Mouse (Mus musculus) hindbrain, embryonic 12.5 days (tissue): Measurements from ENCODE around the gene St6galnac6. TPM values are rescaled to one million over a fixed set of nuclear protein-coding genes. Genes with fewer than 3 reads are reported as not detected.
A peak's percentile ranks its signal among the peaks of the same experiment; 100 is the strongest.

Experiments
- ATAC-seq: fragments of 200-750 bp; cut with Nextera tagmentation; 2 replicates; pipeline ENCODE4 v1.8.0; 2017; ENCODE audit warnings: moderate TSS enrichment; ENCODE audit not compliant: low FRiP score
- H3K27ac ChIP-seq: fragments of 300-500 bp; sonication (generic); 2 replicates; pipeline ENCODE4 v1.5.1; 2016; ENCODE audit warnings: mild to moderate bottlenecking
- H3K27me3 ChIP-seq: fragments of 300-500 bp; sonication (generic); 2 replicates; pipeline ENCODE4 v1.6.1; 2016; ENCODE audit warnings: mild to moderate bottlenecking
- H3K36me3 ChIP-seq: fragments of 300-500 bp; sonication (generic); 2 replicates; pipeline ENCODE4 v1.6.1; 2016; ENCODE audit warnings: mild to moderate bottlenecking
- H3K4me1 ChIP-seq: fragments of 300-500 bp; sonication (generic); 2 replicates; pipeline ENCODE4 v1.6.1; 2016
- H3K4me2 ChIP-seq: fragments of 300-500 bp; sonication (generic); replicated peaks from 2 replicates; pipeline ENCODE4 v1.6.1; 2016; ENCODE audit warnings: mild to moderate bottlenecking
- H3K4me3 ChIP-seq: fragments of 300-500 bp; sonication (generic); 2 replicates; pipeline ENCODE4 v1.5.1; 2016; ENCODE audit warnings: mild to moderate bottlenecking
- H3K9ac ChIP-seq: fragments of 300-500 bp; sonication (generic); 2 replicates; pipeline ENCODE4 v1.6.1; 2016; ENCODE audit warnings: mild to moderate bottlenecking, moderate library complexity
- H3K9me3 ChIP-seq: fragments of 300-500 bp; sonication (generic); replicated peaks from 2 replicates; pipeline ENCODE4 v1.6.1; 2016; ENCODE audit warnings: mild to moderate bottlenecking
- WGBS: fragments of 180-500 bp; shearing (Covaris S2); methylation state at CpG from one replicate; pipeline ENCODE4 v1.1.7; 2016; 5-methylcytosine and 5-hydroxymethylcytosine counted together
- polyA plus RNA-seq: library from polyadenylated mRNA; unstranded; fragments of >200 nt; fragmentation: Nextera tagmentation; extraction: Ambion mirVana; gene quantifications from 2 replicates; pipeline ENCODE4 v1.2.1, GENCODE M21; 2016

The St6galnac6 gene
- polyA plus RNA-seq, 1 experiment from 2014 or later, result 13.5 TPM

DNA sequence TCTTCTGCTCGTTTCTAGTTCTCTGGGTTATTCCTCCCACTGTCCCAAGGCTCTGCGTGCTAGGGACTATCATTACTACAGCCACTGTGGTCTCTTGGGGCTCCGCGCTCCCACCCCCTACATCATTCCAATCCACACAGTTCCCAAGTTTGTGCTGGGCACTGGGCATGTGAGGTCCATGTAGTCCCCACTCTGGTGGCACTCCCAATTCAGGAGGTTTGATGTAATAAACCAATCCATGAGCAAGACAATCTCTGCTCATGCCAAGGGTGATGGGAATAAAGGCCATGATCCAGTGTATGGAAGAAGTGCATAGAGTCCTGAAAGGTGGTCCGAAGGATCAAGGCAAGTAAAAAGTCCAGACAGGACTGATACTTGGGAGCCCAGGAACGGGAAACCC is 25.0 kb upstream of the St6galnac6 start, which contains the start of gene Pip5kl1:
Pip5kl1 (plus strand) TSS at position 301 of the 400 bp plus-strand sequence.
- peaks cover 10% of the 10 kb centered on the region for H3K36me3 ChIP-seq

DNA sequence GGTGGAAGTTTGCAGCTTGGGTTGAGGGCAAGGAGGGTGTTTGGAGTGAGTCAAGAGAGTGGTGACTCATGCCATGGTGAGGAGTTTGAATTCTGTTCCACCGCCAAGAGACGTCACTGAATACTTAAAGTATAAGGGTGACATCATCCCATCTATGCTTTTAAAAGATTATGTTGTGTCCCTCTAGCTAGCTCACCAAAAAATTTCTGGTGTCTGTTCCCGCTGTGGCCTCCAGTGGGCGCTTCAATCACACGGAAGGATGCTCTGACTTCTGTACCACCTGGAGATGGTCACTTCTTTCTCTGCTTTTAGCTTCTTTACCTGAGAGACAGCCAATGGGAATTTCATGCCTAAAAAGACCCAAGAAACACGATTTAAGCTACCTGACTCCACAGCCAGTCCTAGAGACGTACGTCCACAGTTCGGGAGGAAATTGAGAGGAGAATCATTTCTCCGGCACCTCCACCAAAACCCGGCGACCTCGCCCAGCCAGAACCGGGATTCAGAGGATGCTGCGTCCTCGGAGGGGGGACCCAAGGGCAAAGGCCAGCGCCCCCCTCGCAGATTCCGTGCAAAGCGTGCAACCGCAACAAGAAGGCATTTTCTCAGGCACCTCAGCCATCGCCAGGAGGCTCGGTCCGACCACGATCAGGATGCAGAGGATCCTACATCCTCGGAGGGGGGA is 24.5 kb upstream of the St6galnac6 start:
- Histone ChIP-seq H3K27me3 (peaks cover 32% of the 10 kb centered on the region), H3K4me2 (peak overlapping the region; percentile 100), H3K27ac (no peak overlapping the region), H3K36me3 (peaks cover 10% of the 10 kb centered on the region), H3K4me1 (peaks cover 25% of the 10 kb centered on the region), H3K4me3 (peak overlapping the region; percentile 51), H3K9ac (peak overlapping the region; percentile 64), H3K9me3 (no peaks in the 10 kb centered on the region)
- 1% methylated on average over 26 of the region's 26 CpGs for WGBS
- no peak for ATAC-seq

More for the DNA sequence above, 25.0 kb upstream of the St6galnac6 start, which contains the start of gene Pip5kl1:
- no peak for ATAC-seq
- Histone ChIP-seq H3K27ac (no peak within 1 kb of the TSS), H3K4me1 (peaks cover 25% of the 10 kb centered on the region), H3K4me2 (peak within 1 kb of the TSS; percentile 100), H3K4me3 (peak within 1 kb of the TSS; percentile 51), H3K9me3 (no peaks in the 10 kb centered on the region), H3K9ac (peak within 1 kb of the TSS; percentile 64), H3K27me3 (peaks cover 27% of the 10 kb centered on the region)
- 85% methylated on average over 6 of the region's 6 CpGs for WGBS

DNA sequence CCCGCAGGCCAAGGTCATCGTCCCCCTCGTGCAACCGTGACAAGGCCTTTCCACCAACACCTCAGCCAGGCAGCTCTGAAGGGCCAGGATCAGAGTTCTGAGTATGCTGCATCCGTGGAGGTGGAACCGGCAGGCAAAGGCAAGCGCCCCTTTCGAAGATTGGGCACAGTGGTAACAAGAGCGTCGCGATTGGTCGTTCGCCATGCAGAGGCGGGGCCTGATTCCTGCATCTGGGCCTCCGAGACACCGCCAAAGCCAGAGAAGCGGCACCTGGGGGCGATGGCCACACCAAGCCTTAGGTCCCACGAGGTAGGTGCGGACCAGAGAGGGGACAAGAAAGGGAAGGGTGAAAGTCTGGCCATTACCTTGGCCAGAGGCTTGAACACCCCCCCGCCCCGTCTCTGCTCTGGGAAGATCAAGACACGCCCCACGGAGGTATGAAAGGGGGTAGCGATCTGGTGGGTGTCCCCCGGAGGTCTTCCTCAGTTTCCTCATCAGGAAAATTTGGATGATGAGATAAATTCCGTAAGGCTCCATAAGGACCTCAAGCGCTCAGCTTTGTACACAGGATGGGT is 23.8 kb upstream of the St6galnac6 start, which contains the start of gene 9430097D07Rik:
9430097D07Rik (minus strand) TSS at position 99 of the 575 bp plus-strand sequence.
- H3K27me3 ChIP-seq, result peaks cover 37% of the 10 kb centered on the region
- peaks cover 25% of the 10 kb centered on the region for H3K4me1 ChIP-seq
- H3K9ac ChIP-seq, result peak within 1 kb of the TSS; percentile 64
- 5% methylated on average over 28 of the region's 28 CpGs for WGBS
- peak within 1 kb of the TSS; percentile 100 for H3K4me2 ChIP-seq
- H3K36me3 ChIP-seq, result peaks cover 10% of the 10 kb centered on the region
- no peaks in the 10 kb centered on the region for H3K9me3 ChIP-seq
- no peak within 1 kb of the TSS for H3K27ac ChIP-seq
- peak within 1 kb of the TSS; percentile 51 for H3K4me3 ChIP-seq
- peak; percentile 66 for ATAC-seq

DNA sequence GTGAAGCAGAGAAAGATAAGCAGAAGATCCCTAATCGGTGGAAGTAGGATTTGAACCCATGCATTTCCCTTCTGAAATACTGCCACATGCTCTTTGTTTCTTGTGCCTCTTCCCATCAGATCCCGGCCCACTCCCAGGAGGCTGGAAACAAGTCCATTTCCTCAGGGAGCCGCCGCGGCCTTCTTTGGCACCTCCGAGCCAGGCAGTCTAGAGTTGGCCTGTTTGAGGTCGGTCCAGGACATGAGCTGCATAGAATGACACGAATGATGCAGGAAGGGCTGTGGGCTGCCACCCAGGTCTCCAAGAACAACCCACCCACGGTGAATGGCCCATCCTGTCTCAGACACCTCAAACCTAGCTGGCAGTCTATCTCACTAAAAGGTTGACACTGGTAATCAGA is 23.0 kb upstream of the St6galnac6 start:
- no peak overlapping the region for H3K27ac ChIP-seq
- peaks cover 10% of the 10 kb centered on the region for H3K36me3 ChIP-seq
- H3K9me3 ChIP-seq, result no peaks in the 10 kb centered on the region
- 88% methylated on average over 9 of the region's 9 CpGs for WGBS
- peaks cover 21% of the 10 kb centered on the region for H3K4me1 ChIP-seq
- ATAC-seq, result no peak
- peaks cover 42% of the 10 kb centered on the region for H3K27me3 ChIP-seq
- H3K4me3 ChIP-seq, result no peak overlapping the region
- H3K9ac ChIP-seq, result no peak overlapping the region
- H3K4me2 ChIP-seq, result no peak overlapping the region; the same call in 1 of the 2 replicates

DNA sequence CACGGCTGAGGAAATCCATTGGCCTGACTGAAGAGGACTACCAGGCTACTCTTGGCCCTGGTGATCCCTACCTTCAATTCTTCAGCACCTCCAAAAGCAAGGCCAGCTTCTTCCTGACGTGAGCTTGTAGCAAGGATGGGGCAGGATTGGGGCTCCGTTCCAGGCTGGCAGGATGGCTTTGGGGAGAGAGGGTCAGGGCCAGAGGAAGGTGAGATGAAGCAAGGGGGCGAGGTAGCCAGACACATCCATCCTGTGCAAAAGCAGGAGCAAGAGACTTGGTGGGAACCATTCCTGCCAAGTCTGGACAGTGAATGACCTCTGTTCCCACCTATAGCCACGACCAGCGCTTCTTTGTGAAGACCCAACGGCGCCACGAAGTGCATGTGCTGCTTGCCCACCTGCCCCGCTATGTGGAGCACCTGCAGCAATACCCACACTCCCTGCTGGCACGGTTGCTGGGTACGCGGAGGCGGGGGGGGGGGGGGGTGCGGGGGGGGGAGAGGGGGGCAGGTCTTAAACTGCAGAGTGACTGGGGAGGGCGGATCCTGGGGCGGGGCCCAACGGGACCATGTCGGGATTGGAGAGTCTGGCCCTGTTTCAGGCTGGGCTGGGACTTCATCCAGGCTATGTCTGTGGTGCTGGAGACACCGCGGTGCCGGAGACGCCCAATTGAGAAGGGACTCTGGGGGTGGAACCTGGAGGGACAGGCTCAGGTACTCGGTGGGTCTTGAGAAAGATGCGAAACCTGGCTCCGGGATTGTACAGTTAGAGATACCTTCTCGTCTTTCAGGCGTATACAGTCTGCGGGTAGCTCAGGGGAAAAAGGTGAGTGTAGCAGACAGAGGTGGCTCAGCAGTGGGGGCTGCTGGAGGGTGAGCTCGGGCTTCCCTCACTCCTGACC is 21.1 kb upstream of the St6galnac6 start:
- H3K27me3 ChIP-seq, result peaks cover 52% of the 10 kb centered on the region
- WGBS, result 43% methylated on average over 25 of the region's 30 CpGs
- no peak for ATAC-seq

DNA sequence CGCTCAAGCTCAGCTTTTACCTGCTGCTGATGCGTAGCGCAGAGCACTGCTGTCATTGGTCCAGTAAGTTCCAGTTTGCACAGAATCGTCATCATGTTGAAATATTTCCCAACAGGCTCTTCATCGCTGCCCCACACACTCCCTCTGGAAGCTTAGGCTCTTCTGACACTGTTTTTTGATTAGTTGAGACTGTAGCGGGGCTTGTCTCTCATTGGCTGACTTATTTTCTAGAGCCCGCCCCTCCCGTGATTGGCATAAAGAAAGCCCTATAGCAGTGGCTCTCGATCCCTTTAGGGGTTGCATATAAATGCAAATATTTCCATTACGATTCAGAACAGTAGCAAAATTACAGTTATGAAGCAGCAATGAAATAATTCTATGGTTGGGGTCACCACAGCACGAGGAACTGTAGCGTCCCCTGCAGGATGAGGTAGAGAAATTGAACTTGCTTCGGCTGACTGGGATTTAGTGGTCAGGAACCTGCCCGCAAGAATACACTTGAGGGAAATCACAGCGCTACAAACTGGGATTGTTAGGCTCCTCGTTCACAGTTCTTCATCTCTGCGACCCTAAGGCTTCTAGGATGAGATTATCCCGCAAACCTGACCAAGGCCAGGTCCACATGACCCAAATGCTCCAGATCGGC is 17.9 kb upstream of the St6galnac6 start:
- Histone ChIP-seq H3K27me3 (peaks cover 45% of the 10 kb centered on the region), H3K4me1 (peaks cover 6% of the 10 kb centered on the region), H3K27ac (0 out of 2 replicates have a peak overlapping the region, but pooled peaks have one; percentile 23), H3K9me3 (no peaks in the 10 kb centered on the region), H3K4me3 (peak overlapping the region; percentile 20; the same call in 1 of the 2 replicates), H3K36me3 (no peaks in the 10 kb centered on the region), H3K9ac (no peak overlapping the region), H3K4me2 (peak overlapping the region; percentile 37)
- 32% methylated on average over 19 of the region's 19 CpGs for WGBS
- ATAC-seq, result peak; percentile 55; the same call in 1 of the 2 replicates

More for the DNA sequence above, 21.1 kb upstream of the St6galnac6 start:
- Histone ChIP-seq H3K36me3 (peaks cover 2% of the 10 kb centered on the region; the same call in 1 of the 2 replicates), H3K27ac (no peak overlapping the region), H3K4me3 (no peak overlapping the region), H3K4me1 (peaks cover 17% of the 10 kb centered on the region), H3K4me2 (no peak overlapping the region), H3K9ac (no peak overlapping the region), H3K9me3 (no peaks in the 10 kb centered on the region)

DNA sequence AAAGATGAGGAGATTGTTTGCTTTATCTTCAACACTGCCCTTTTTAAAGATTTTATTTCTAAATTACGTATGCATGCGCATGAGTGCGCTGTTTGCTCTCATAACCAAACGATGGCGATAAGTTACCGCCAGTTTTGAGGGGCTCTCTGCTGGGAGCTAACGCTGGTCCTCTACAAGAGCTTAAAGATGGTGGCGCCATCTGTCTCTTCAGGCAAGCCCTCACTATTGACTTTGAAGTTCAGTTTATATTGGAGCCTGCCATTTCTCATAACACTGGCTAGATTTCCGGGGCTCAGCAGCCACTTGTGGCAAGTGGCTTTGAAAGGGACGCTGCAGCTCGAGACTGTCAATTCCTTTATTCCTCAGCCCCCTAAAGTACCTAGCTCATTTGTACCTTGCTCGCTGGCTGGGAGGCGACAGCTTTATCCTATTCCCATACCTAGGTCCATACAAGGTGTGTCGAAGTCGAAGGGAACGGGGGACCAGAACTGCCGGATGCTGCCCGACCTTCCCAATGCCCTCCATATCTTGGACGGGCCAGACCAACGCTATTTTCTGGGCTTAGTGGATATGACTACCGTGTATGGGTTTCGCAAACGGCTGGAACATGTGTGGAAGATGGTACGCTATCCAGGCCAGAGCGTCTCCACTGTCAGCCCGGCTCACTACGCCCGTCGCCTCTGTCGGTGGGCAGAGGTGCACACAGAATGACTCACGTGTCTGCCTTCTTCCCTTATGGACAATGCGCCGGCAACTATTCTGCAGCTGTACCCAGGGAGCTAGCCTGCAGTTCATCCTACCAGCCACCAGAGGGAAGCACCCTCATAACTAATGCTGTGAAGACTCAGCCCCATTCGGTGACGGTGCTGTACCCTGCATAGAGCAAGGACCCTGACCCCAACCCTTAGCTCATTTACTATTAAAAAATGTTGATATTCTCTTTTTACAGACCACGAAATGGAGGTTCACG is 16.4 kb upstream of the St6galnac6 start:
- ATAC-seq, result peak; percentile 69
- Histone ChIP-seq H3K4me1 (peaks cover 14% of the 10 kb centered on the region), H3K4me2 (peak overlapping the region; percentile 54), H3K4me3 (peak overlapping the region; percentile 18; the same call in 1 of the 2 replicates), H3K36me3 (no peaks in the 10 kb centered on the region), H3K9me3 (no peaks in the 10 kb centered on the region), H3K9ac (no peak overlapping the region; the same call in 1 of the 2 replicates), H3K27ac (no peak overlapping the region; the same call in 1 of the 2 replicates), H3K27me3 (peaks cover 38% of the 10 kb centered on the region)
- 15% methylated on average over 37 of the region's 37 CpGs for WGBS

DNA sequence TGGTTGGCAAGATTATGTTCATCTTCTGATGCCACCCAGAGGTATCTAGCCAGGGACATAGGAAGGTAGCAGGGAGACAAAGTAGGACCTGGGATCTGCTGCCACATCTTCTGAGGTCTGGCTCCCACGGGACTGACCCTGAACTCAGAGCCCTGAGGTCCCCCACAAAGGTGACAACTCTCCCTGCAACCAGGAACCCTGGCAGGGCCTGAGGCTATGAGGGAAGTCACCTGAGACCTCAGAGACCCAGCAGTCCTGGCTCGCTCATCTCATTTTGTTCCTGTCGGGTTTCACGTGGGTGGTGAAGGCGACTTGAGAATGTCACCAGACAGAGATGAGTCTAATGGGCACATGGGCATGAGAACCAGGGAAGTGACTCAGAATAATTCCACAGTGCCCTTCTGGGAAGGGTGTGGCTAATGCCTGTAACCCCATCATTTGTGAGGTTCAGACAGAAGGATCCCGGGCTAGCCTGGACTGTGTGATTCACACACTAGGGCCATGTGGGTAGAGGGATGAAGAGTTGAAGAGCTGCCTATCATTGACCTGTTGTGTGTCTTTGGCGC is 14.3 kb upstream of the St6galnac6 start:
- Histone ChIP-seq H3K4me2 (no peak overlapping the region), H3K9ac (no peak overlapping the region), H3K27me3 (peaks cover 19% of the 10 kb centered on the region), H3K27ac (no peak overlapping the region), H3K4me1 (peaks cover 20% of the 10 kb centered on the region), H3K36me3 (no peaks in the 10 kb centered on the region), H3K9me3 (no peaks in the 10 kb centered on the region), H3K4me3 (no peak overlapping the region)
- ATAC-seq, result no peak
- WGBS, result 80% methylated on average over 7 of the region's 7 CpGs

DNA sequence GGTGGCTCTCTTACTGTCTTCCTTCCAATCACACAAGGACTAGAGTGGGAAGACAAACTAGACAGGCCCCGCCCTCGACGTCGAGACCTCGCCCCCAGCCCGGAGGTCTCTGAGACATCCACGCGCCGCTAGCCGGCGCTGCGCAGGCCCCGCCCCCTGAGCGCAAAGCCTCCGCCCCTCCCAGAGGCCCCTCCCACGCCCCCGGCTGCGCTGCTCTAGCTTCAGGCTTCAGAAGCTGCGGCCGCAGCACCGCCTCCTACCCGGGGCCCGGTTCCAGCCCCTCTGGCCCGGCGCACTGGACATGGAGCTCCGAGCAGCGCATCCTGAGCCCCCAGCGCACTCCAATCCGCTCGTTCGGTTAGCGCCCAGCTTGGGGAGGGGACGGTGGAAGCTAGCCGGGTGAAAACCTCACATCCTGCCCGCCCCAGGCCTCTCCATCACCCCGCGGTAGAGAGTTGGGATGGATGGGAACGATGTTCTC is 12.6 kb upstream of the St6galnac6 start, which contains the start of gene St6galnac4:
St6galnac4 (plus strand) TSS at position 225 of the 481 bp plus-strand sequence.
- Histone ChIP-seq H3K9ac (peak within 1 kb of the TSS; percentile 67), H3K4me1 (peaks cover 20% of the 10 kb centered on the region), H3K27me3 (peaks cover 10% of the 10 kb centered on the region), H3K4me2 (peak within 1 kb of the TSS; percentile 59), H3K9me3 (no peaks in the 10 kb centered on the region), H3K4me3 (peak within 1 kb of the TSS; percentile 46), H3K36me3 (no peaks in the 10 kb centered on the region), H3K27ac (peak within 1 kb of the TSS; percentile 25; the same call in 1 of the 2 replicates)
- under 1% methylated on average over 38 of the region's 38 CpGs for WGBS
- ATAC-seq, result peak; percentile 70

DNA sequence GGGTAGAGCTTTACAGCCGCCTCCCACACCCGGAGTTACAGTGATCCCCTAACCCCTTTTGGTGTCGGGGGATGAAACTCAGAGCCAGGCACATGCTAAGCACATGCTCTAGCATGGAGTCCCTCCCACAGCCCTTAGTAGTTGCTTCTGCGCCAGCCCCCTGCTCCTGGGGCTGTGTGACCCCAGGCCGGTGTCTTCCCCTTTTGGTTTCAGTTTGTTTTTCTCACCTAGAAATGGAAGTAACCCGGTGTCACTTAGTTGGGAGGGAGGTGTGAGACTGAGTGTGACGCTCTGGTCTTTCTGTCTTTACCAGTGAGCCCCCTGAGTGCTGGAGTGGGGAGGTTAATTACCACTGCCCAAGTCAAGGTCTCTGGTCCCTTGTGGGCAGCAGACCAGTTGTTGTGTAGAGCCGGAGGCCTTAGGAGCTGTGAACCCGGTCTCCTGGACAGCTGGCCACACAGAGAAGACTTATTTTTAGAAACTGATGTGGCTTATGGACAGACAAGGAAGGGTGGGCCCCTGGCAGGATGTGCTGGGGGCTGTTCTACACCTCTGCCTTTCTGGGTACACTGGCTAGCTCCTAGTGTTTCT is 11.7 kb upstream of the St6galnac6 start:
- H3K4me3 ChIP-seq, result peak overlapping the region; percentile 46
- peaks cover 3% of the 10 kb centered on the region; the same call in 1 of the 2 replicates for H3K27me3 ChIP-seq
- no peak for ATAC-seq
- H3K4me2 ChIP-seq, result peak overlapping the region; percentile 59
- H3K9me3 ChIP-seq, result no peaks in the 10 kb centered on the region
- WGBS, result 44% methylated on average over 9 of the region's 9 CpGs
- no peaks in the 10 kb centered on the region for H3K36me3 ChIP-seq
- peaks cover 19% of the 10 kb centered on the region for H3K4me1 ChIP-seq
- 0 out of 2 replicates have a peak overlapping the region, but pooled peaks have one; percentile 0 for H3K27ac ChIP-seq
- H3K9ac ChIP-seq, result peak overlapping the region; percentile 67; the same call in 1 of the 2 replicates
